Mouse (Mus musculus) adrenal gland, adult 18-20 months (tissue): Measurements from ENCODE around the gene Masp1. TPM values are rescaled to one million over a fixed set of nuclear protein-coding genes. Genes with fewer than 3 reads are reported as not detected.

Source experiments
- DNase-seq, 2 experiments: peaks; one replicate each; pipeline ENCODE4 v3.0.0; 2021 to 2022; ENCODE audit warnings: low spot score in 2 of 2
- total RNA-seq, 2 experiments: library from RNA; stranded (reverse); gene quantifications; 1 replicate in 1 of 2; 2 replicates in 1 of 2; pipeline ENCODE4 v1.2.3; 2021

Gene Masp1
- total RNA-seq, 2 experiments from 2014 or later: 3.3 to 158 TPM

GRCm38 (mm10) chr16:23471551-23471950 lies 49.1 kb downstream of the Masp1 start:
- peak in 1 of 2 experiments; percentile 30 for DNase-seq

GRCm38 (mm10) chr16:23463671-23464347 lies 56.8 kb downstream of the Masp1 start:
- no peak for DNase-seq

GRCm38 (mm10) chr16:23458906-23459588 lies 61.6 kb downstream of the Masp1 start:
- no peak for DNase-seq

- no peak for DNase-seq
Observed at GRCm38 (mm10) chr16:23457338-23457737, 63.3 kb downstream of the Masp1 start.

- DNase-seq: peak in 1 of 2 experiments; percentile 29
Observed at GRCm38 (mm10) chr16:23456534-23456933, 64.1 kb downstream of the Masp1 start.

- no peak for DNase-seq
Observed at GRCm38 (mm10) chr16:23454376-23454775, 66.2 kb downstream of the Masp1 start.

- DNase-seq: peak; percentile 56 to 57
Observed at GRCm38 (mm10) chr16:23452476-23452875, 68.1 kb downstream of the Masp1 start.

- no peak for DNase-seq
Observed at GRCm38 (mm10) chr16:23450816-23451215, 69.8 kb downstream of the Masp1 start.

- DNase-seq: no peak
Observed at GRCm38 (mm10) chr16:23449946-23450345, 70.7 kb downstream of the Masp1 start.

GRCm38 (mm10) chr16:23444231-23444630 lies 76.4 kb downstream of the Masp1 start:
- no peak for DNase-seq

- no peak for DNase-seq
Observed at GRCm38 (mm10) chr16:23437404-23438166, 83.0 kb downstream of the Masp1 start.

GRCm38 (mm10) chr16:23429991-23430390 lies 90.6 kb downstream of the Masp1 start:
- DNase-seq: no peak

- DNase-seq: no peak
Observed at GRCm38 (mm10) chr16:23428647-23429319, 91.8 kb downstream of the Masp1 start, which contains the start of gene Rtp1. Gene Rtp1, plus strand, starts transcription at chr16:23429133.

- DNase-seq: no peak
Observed at GRCm38 (mm10) chr16:23427701-23428100, 92.9 kb downstream of the Masp1 start.

GRCm38 (mm10) chr16:23423825-23424224 lies 96.8 kb downstream of the Masp1 start:
- no peak for DNase-seq

GRCm38 (mm10) chr16:23419565-23420085 lies 101.0 kb downstream of the Masp1 start:
- no peak for DNase-seq

GRCm38 (mm10) chr16:23417456-23418240 lies 103.0 kb downstream of the Masp1 start:
- DNase-seq: no peak

- DNase-seq: no peak
Observed at GRCm38 (mm10) chr16:23416657-23417293, 103.8 kb downstream of the Masp1 start.

GRCm38 (mm10) chr16:23416261-23416656 lies 104.4 kb downstream of the Masp1 start:
- no peak for DNase-seq

- no peak for DNase-seq
Observed at GRCm38 (mm10) chr16:23412930-23413329, 107.7 kb downstream of the Masp1 start.
